Mouse (Mus musculus): ENCODE results near the gene Ppm1l.

DNA sequence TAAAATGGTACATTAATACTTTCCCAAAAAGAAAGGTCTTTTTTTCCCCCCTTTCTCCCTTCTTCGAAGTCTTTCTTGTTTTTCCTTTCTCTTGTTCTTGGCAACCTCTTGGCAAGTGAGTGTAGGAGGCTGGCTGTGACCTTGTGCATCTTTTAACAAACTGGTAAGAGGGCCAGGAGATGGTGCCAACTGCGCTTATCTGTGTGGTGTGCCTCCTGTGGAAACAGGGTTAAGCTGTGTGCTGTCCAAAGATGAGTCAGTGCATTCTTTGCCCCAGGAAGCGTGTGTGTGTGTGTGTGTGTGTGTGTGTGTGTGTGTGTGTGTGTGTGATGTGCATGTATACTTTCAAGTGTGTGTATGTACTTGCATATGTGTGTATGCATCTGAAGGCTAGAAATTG is 7.3 kb downstream of the Ppm1l start:
- no peak for TF ChIP-seq POLR2A (IDR thresholded peaks at IDR 0.05; ENCODE audit: low read depth, low read length)
- TF ChIP-seq CTCF (IDR thresholded peaks at IDR 0.05; ENCODE audit: borderline replicate concordance, insufficient read depth, low read length): no peak
